In the genomic region with DNA sequence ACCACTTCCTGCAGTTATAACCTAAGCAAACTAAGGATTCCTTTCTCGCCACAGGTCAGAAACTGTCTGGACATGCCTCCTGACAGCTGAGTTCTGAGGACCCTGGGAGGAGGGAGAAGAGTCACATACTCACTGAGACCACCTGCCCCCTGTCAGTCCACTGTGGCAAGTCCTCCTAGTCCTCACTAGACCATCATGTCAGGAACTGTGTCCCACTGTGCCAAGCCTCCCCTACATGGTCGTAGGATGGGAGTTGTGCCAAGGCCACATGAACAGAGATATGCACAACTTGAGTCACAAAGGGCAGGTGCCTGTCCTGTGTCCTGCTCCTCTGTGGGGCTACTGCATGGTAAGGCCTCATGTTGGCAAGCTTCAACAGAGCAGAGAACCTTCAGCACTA, we compare ENCODE assay signal across 27 mouse cellular contexts. TPM values are rescaled to one million over a fixed set of nuclear protein-coding genes. Genes with fewer than 3 reads are reported as not detected.
DNase-seq lines count a peak whose midpoint lies in the region; ATAC-seq and TF ChIP-seq lines count a peak whose summit lies in the region.
"Had no signal": no experiment of that assay in that cellular context is flagged by ENCODE, and none has a peak within 500 bp of the region (broad histone marks: within the 10 kb centered on the region; RNA-seq: fewer than 3 reads in every experiment).

No protein-coding gene starts in this region.

- peak; percentile 81 for ATAC-seq in heart, embryonic 16.5 days (replicated peaks; ENCODE audit: extremely low read depth, insufficient read depth, low FRiP score)
- no peak for ATAC-seq in heart, embryonic 12.5 days (ENCODE audit: insufficient number of reproducible peaks, low FRiP score)
- no peak for ATAC-seq in midbrain, embryonic 13.5 days
- ATAC-seq: CD4-positive, CD25-positive, alpha-beta regulatory T cell, adult 4 months; forebrain, embryonic 15.5 days; intestine, postnatal 0 days; Patski had no signal

- no peaks in the 10 kb centered on the region for H3K27me3 ChIP-seq in heart, embryonic 16.5 days (ENCODE audit: control insufficient read depth, insufficient read depth, low read length)
- H3K27me3 ChIP-seq in heart, embryonic 12.5 days (replicated peaks) = 0 out of 2 replicates have a peak, but pooled peaks cover 3% of the 10 kb centered on the region
- no peaks in the 10 kb centered on the region for H3K27me3 ChIP-seq in E14TG2a.4 (ENCODE audit: insufficient read depth, low read length)
- no peaks in the 10 kb centered on the region for H3K27me3 ChIP-seq in midbrain, embryonic 13.5 days
- H3K27me3 ChIP-seq: forebrain, embryonic 12.5 days; hindbrain, embryonic 12.5 days; hindbrain, embryonic 15.5 days; Patski had no signal

- no peaks in the 10 kb centered on the region for H3K9me3 ChIP-seq in heart, embryonic 16.5 days (replicated peaks; ENCODE audit: control insufficient read depth, low read length)
- H3K9me3 ChIP-seq in heart, embryonic 12.5 days (replicated peaks) = no peaks in the 10 kb centered on the region
- no peaks in the 10 kb centered on the region for H3K9me3 ChIP-seq in E14TG2a.4 (ENCODE audit: low read length)
- no peaks in the 10 kb centered on the region for H3K9me3 ChIP-seq in midbrain, embryonic 13.5 days
- H3K9me3 ChIP-seq: embryonic facial prominence, embryonic 10.5 days; embryonic facial prominence, embryonic 13.5 days; forebrain, embryonic 12.5 days; forebrain, embryonic 15.5 days; hindbrain, embryonic 12.5 days; hindbrain, embryonic 15.5 days had no signal

- TF ChIP-seq CTCF in E14TG2a.4 (conservative IDR thresholded peaks at IDR 0.05; ENCODE audit: low read length) = no peak

- WGBS in heart, embryonic 16.5 days = 47% methylated on average over 2 of the region's 2 CpGs
- 66% methylated on average over 2 of the region's 2 CpGs for WGBS in heart, embryonic 12.5 days
- WGBS in midbrain, embryonic 13.5 days = 91% methylated on average over 2 of the region's 2 CpGs

- no peak overlapping the region for H3K4me2 ChIP-seq in heart, embryonic 16.5 days (ENCODE audit: low read depth, low read length)
- no peak overlapping the region for H3K4me2 ChIP-seq in heart, embryonic 12.5 days
- H3K4me2 ChIP-seq in midbrain, embryonic 13.5 days (replicated peaks) = no peak overlapping the region
- H3K4me2 ChIP-seq: embryonic facial prominence, embryonic 13.5 days; forebrain, embryonic 12.5 days; forebrain, embryonic 15.5 days; hindbrain, embryonic 12.5 days; hindbrain, embryonic 15.5 days had no signal

- intact Hi-C loops in heart, postnatal 14 days (cut with DNase I) = no loop called here
- intact Hi-C loops in heart, postnatal 25 days (cut with DNase I) = no loop called here

- DNase-seq in heart, postnatal 14 days = peak; percentile 4 to 12
- no peak for DNase-seq in heart, postnatal 25 days (ENCODE audit: low spot score)
- peak; percentile 34 for DNase-seq in Muller cell, postnatal 12 days (ENCODE audit: inconsistent ontology term)
- DNase-seq: adrenal gland, postnatal 14 days; cerebellum, adult 11 months; cerebellum, adult 2 months; cerebellum, adult 9-11 months; cerebellum, postnatal 36 days; embryo, embryonic 11 days; gastrocnemius, postnatal 25 days; kidney, adult 2 months had no signal

- H3K27ac ChIP-seq in heart, embryonic 16.5 days (ENCODE audit: low read length) = no peak overlapping the region
- no peak overlapping the region for H3K27ac ChIP-seq in heart, embryonic 12.5 days (ENCODE audit: poor library complexity, severe bottlenecking)
- H3K27ac ChIP-seq in midbrain, embryonic 13.5 days = no peak overlapping the region
- H3K27ac ChIP-seq: embryonic facial prominence, embryonic 10.5 days; embryonic facial prominence, embryonic 13.5 days; forebrain, embryonic 12.5 days; forebrain, embryonic 15.5 days; heart, adult 2 months; hindbrain, embryonic 12.5 days; hindbrain, embryonic 15.5 days had no signal

- no peak overlapping the region for H3K4me3 ChIP-seq in heart, embryonic 16.5 days (ENCODE audit: low read length)
- no peak overlapping the region for H3K4me3 ChIP-seq in heart, embryonic 12.5 days
- H3K4me3 ChIP-seq in E14TG2a.4 (replicated peaks; ENCODE audit: low read length) = 0 out of 2 replicates have a peak overlapping the region, but pooled peaks have one; percentile 24
- H3K4me3 ChIP-seq in midbrain, embryonic 13.5 days (replicated peaks) = no peak overlapping the region
- H3K4me3 ChIP-seq: embryonic facial prominence, embryonic 10.5 days; embryonic facial prominence, embryonic 13.5 days; erythroblast, embryonic 14.5 days; forebrain, embryonic 12.5 days; forebrain, embryonic 15.5 days; heart, adult 2 months; hindbrain, embryonic 12.5 days; hindbrain, embryonic 15.5 days had no signal

- H3K4me1 ChIP-seq in heart, embryonic 16.5 days (ENCODE audit: control insufficient read depth, insufficient read depth, low read length) = peaks cover 15% of the 10 kb centered on the region
- H3K4me1 ChIP-seq in heart, embryonic 12.5 days (replicated peaks) = no peaks in the 10 kb centered on the region
- peaks cover 89% of the 10 kb centered on the region for H3K4me1 ChIP-seq in E14TG2a.4 (replicated peaks; ENCODE audit: low read depth, low read length)
- H3K4me1 ChIP-seq in midbrain, embryonic 13.5 days (replicated peaks) = no peaks in the 10 kb centered on the region
- H3K4me1 ChIP-seq: forebrain, embryonic 12.5 days; hindbrain, embryonic 12.5 days had no signal

- no peak overlapping the region for H3K9ac ChIP-seq in heart, embryonic 16.5 days (ENCODE audit: low read length)
- no peak overlapping the region for H3K9ac ChIP-seq in heart, embryonic 12.5 days
- H3K9ac ChIP-seq in midbrain, embryonic 13.5 days (replicated peaks) = no peak overlapping the region
- H3K9ac ChIP-seq: embryonic facial prominence, embryonic 13.5 days; forebrain, embryonic 12.5 days; forebrain, embryonic 15.5 days; hindbrain, embryonic 12.5 days; hindbrain, embryonic 15.5 days had no signal

- no peaks in the 10 kb centered on the region for H3K36me3 ChIP-seq in heart, embryonic 16.5 days (ENCODE audit: control insufficient read depth, insufficient read depth)
- H3K36me3 ChIP-seq in heart, embryonic 12.5 days = no peaks in the 10 kb centered on the region
- H3K36me3 ChIP-seq in E14TG2a.4 (ENCODE audit: insufficient read depth, low read length) = peaks cover 54% of the 10 kb centered on the region
- H3K36me3 ChIP-seq in midbrain, embryonic 13.5 days = no peaks in the 10 kb centered on the region
- H3K36me3 ChIP-seq: embryonic facial prominence, embryonic 10.5 days; embryonic facial prominence, embryonic 13.5 days; forebrain, embryonic 12.5 days; forebrain, embryonic 15.5 days; hindbrain, embryonic 12.5 days; hindbrain, embryonic 15.5 days had no signal

RNA-seq across cellular contexts. Expression of gene Cobl, which starts 6.4 kb away (rescaled TPM):
- polyA plus RNA-seq in heart, embryonic 16.5 days (2015; fragmentation: Nextera tagmentation; extraction: Ambion mirVana) = 43.0 and 45.4 TPM in 2 replicates
- 34.8 and 39.4 TPM in 2 replicates for polyA plus RNA-seq in heart, embryonic 12.5 days (2016; fragmentation: Nextera tagmentation; extraction: Ambion mirVana)
- total RNA-seq in heart, postnatal 14 days (2021) = 10 to 100 TPM; 20.0 to 20.5 TPM
- total RNA-seq in heart, postnatal 25 days (2021) = 10 to 100 TPM; 17.4 to 21.9 TPM
- 6.4 and 6.8 TPM in 2 replicates for polyA plus RNA-seq in midbrain, embryonic 13.5 days (2015; fragmentation: Nextera tagmentation; extraction: Ambion mirVana)
- total RNA-seq: hematopoietic stem cell, adult 5-6 weeks had no signal
